ENCODE assay signal across 32 mouse cellular contexts in the genomic region with DNA sequence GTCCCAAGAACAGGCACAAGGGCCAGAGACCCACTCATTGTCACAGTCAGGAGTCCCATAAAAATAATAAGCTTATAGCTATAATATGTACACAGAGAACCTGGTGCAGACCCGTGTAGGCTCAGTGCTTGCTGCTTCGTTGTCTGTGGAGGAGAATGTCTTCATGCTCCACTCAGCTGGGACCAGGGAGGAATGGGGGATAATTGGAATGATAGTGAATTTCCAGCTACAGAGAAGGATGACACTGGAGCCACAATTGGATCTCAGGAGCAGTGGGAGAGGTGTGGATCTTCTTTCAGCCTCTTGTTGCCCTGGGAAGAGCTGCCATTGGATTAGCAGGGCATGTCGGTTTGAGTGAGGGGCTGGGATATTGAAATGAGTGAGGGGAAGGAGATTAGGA.
"Had no signal": no experiment of that assay in that cellular context is flagged by ENCODE, and none has a peak within 500 bp of the region (broad histone marks: within the 10 kb centered on the region; RNA-seq: fewer than 3 reads in every experiment).

No protein-coding gene starts in this region.

- H3K9ac ChIP-seq: limb, embryonic 12.5 days; limb, embryonic 13.5 days; limb, embryonic 15.5 days; liver, embryonic 12.5 days; liver, embryonic 13.5 days; liver, embryonic 14.5 days; liver, embryonic 15.5 days; liver, postnatal 0 days; lung, embryonic 14.5 days; lung, embryonic 15.5 days; midbrain, embryonic 12.5 days; midbrain, embryonic 13.5 days; midbrain, embryonic 15.5 days; neural tube, embryonic 12.5 days had no signal

- H3K9me3 ChIP-seq: limb, embryonic 10.5 days; limb, embryonic 12.5 days; limb, embryonic 13.5 days; limb, embryonic 15.5 days; liver, embryonic 12.5 days; liver, embryonic 13.5 days; liver, embryonic 15.5 days; lung, embryonic 15.5 days; megakaryocyte, embryonic 14.5 days; midbrain, embryonic 10.5 days; midbrain, embryonic 12.5 days; midbrain, embryonic 13.5 days; midbrain, embryonic 15.5 days; neural tube, embryonic 12.5 days had no signal

- H3K36me3 ChIP-seq: limb, embryonic 10.5 days; limb, embryonic 12.5 days; limb, embryonic 13.5 days; limb, embryonic 15.5 days; liver, embryonic 12.5 days; liver, embryonic 13.5 days; liver, embryonic 15.5 days; lung, embryonic 15.5 days; midbrain, embryonic 10.5 days; midbrain, embryonic 12.5 days; midbrain, embryonic 13.5 days; midbrain, embryonic 15.5 days; neural tube, embryonic 12.5 days had no signal

- H3K4me2 ChIP-seq: limb, embryonic 12.5 days; limb, embryonic 13.5 days; limb, embryonic 15.5 days; liver, embryonic 11.5 days; liver, embryonic 12.5 days; liver, embryonic 13.5 days; liver, embryonic 15.5 days; lung, embryonic 14.5 days; lung, embryonic 15.5 days; midbrain, embryonic 11.5 days; midbrain, embryonic 12.5 days; midbrain, embryonic 13.5 days; midbrain, embryonic 15.5 days; neural tube, embryonic 12.5 days had no signal

- H3K27ac ChIP-seq: limb, embryonic 10.5 days; limb, embryonic 12.5 days; limb, embryonic 13.5 days; limb, embryonic 15.5 days; liver, embryonic 12.5 days; liver, embryonic 13.5 days; liver, embryonic 14.5 days; liver, embryonic 15.5 days; lung, embryonic 15.5 days; macrophage; midbrain, embryonic 10.5 days; midbrain, embryonic 12.5 days; midbrain, embryonic 13.5 days; midbrain, embryonic 15.5 days; neural tube, embryonic 12.5 days had no signal

- H3K4me1 ChIP-seq: limb, embryonic 12.5 days; limb, embryonic 13.5 days; limb, embryonic 15.5 days; liver, embryonic 12.5 days; liver, embryonic 13.5 days; liver, embryonic 15.5 days; lung, embryonic 15.5 days; megakaryocyte, embryonic 14.5 days; midbrain, embryonic 10.5 days; midbrain, embryonic 12.5 days; midbrain, embryonic 13.5 days; midbrain, embryonic 15.5 days; neural tube, embryonic 12.5 days had no signal

- H3K27me3 ChIP-seq: limb, embryonic 12.5 days; limb, embryonic 13.5 days; limb, embryonic 15.5 days; liver, embryonic 12.5 days; liver, embryonic 13.5 days; liver, embryonic 15.5 days; lung, embryonic 15.5 days; midbrain, embryonic 13.5 days; midbrain, embryonic 15.5 days; neural tube, embryonic 12.5 days had no signal

- ATAC-seq: liver, embryonic 12.5 days; liver, postnatal 0 days; lung, postnatal 0 days; midbrain, embryonic 15.5 days; midbrain, embryonic 16.5 days had no signal

- DNase-seq: left cerebral cortex, postnatal 4 days; liver; liver, embryonic 13.5 days; liver, postnatal 0 days; lung, adult 18-20 months; lung, adult 2 months; lung, embryonic 14.5 days; lung, postnatal 10 days; lung, postnatal 14 days; lung, postnatal 36 days; lung, postnatal 4 days; midbrain, embryonic 14.5 days had no signal

- H3K4me3 ChIP-seq: limb, embryonic 10.5 days; limb, embryonic 12.5 days; limb, embryonic 13.5 days; limb, embryonic 15.5 days; liver, embryonic 12.5 days; liver, embryonic 13.5 days; liver, embryonic 15.5 days; lung, embryonic 15.5 days; megakaryocyte, embryonic 14.5 days; midbrain, embryonic 10.5 days; midbrain, embryonic 12.5 days; midbrain, embryonic 13.5 days; midbrain, embryonic 15.5 days; myocyte; neural tube, embryonic 12.5 days had no signal
